Mouse (Mus musculus) lung, embryonic 16.5 days (tissue): Measurements from ENCODE around the gene Hoxa4. TPM values are rescaled to one million over a fixed set of nuclear protein-coding genes. Genes with fewer than 3 reads are reported as not detected.

Source experiments
- ATAC-seq: fragments of 200-750 bp; cut with Nextera tagmentation; 2 replicates; pipeline ENCODE4 v1.8.0; 2017; ENCODE audit warnings: low read depth, mild to moderate bottlenecking, moderate library complexity
- H3K27ac ChIP-seq: fragments of 300-500 bp; sonication (generic); 2 replicates; pipeline ENCODE4 v1.5.1; 2014; ENCODE audit warnings: mild to moderate bottlenecking, control low read depth, low read length
- H3K27me3 ChIP-seq: fragments of 300-500 bp; sonication (generic); 2 replicates; pipeline ENCODE4 v1.6.1; 2014; ENCODE audit warnings: low read depth, low read length, mixed read lengths; ENCODE audit not compliant: control insufficient read depth, insufficient read depth
- H3K36me3 ChIP-seq: fragments of 300-500 bp; sonication (generic); 2 replicates; pipeline ENCODE4 v1.6.1; 2014; ENCODE audit warnings: low read length; ENCODE audit not compliant: control insufficient read depth, insufficient read depth
- H3K4me1 ChIP-seq: fragments of 300-500 bp; sonication (generic); replicated peaks from 2 replicates; pipeline ENCODE4 v1.6.1; 2014; ENCODE audit warnings: low read length, mixed read lengths; ENCODE audit not compliant: control insufficient read depth, insufficient read depth
- H3K4me2 ChIP-seq: fragments of 300-500 bp; sonication (generic); 2 replicates; pipeline ENCODE4 v1.6.1; 2014; ENCODE audit warnings: low read depth, low read length, control low read depth
- H3K4me3 ChIP-seq: fragments of 300-500 bp; sonication (generic); 2 replicates; pipeline ENCODE4 v1.5.1; 2014; ENCODE audit warnings: mild to moderate bottlenecking, low read length, control low read depth
- H3K9ac ChIP-seq: fragments of 300-500 bp; sonication (generic); 2 replicates; pipeline ENCODE4 v1.6.1; 2014; ENCODE audit warnings: low read length, control low read depth
- H3K9me3 ChIP-seq: fragments of 300-500 bp; sonication (generic); 2 replicates; pipeline ENCODE4 v1.6.1; 2016; ENCODE audit warnings: low read length; ENCODE audit not compliant: control insufficient read depth
- WGBS: fragments of 180-500 bp; shearing (Covaris S2); extraction: QIAGEN DNeasy Blood & Tissue Kit; methylation state at CpG from one replicate; pipeline ENCODE4 v1.1.7; 2014; 5-methylcytosine and 5-hydroxymethylcytosine counted together
- polyA plus RNA-seq: library from polyadenylated mRNA; unstranded; fragments of >200 nt; fragmentation: Nextera tagmentation; extraction: Ambion mirVana; gene quantifications from 2 replicates; pipeline ENCODE4 v1.2.1, GENCODE M21; 2015

Gene Hoxa4
- polyA plus RNA-seq, 1 experiment from 2014 or later = 2.4 TPM

GRCm38 (mm10) chr6:52229558-52230416 lies 38.2 kb upstream of the Hoxa4 start:
- no peak overlapping the region for H3K27ac ChIP-seq
- no peak overlapping the region for H3K4me3 ChIP-seq
- H3K9me3 ChIP-seq = no peaks in the 10 kb centered on the region
- no peaks in the 10 kb centered on the region for H3K36me3 ChIP-seq
- H3K9ac ChIP-seq = no peak overlapping the region
- peaks cover 10% of the 10 kb centered on the region for H3K4me1 ChIP-seq
- H3K27me3 ChIP-seq = peaks cover 91% of the 10 kb centered on the region
- no peak; the same call in 1 of the 2 replicates for ATAC-seq
- no peak overlapping the region for H3K4me2 ChIP-seq
- 3% methylated on average over 44 of the region's 44 CpGs for WGBS

- Histone ChIP-seq H3K4me2 (no peak overlapping the region), H3K9ac (no peak overlapping the region), H3K4me3 (no peak overlapping the region), H3K9me3 (no peaks in the 10 kb centered on the region), H3K27ac (no peak overlapping the region), H3K27me3 (peaks cover 91% of the 10 kb centered on the region), H3K4me1 (peaks cover 10% of the 10 kb centered on the region), H3K36me3 (no peaks in the 10 kb centered on the region)
- WGBS = 2% methylated on average over 38 of the region's 38 CpGs
- ATAC-seq = no peak
Measured at GRCm38 (mm10) chr6:52228475-52229465, 37.2 kb upstream of the Hoxa4 start.

- Histone ChIP-seq H3K4me1 (peaks cover 10% of the 10 kb centered on the region), H3K4me3 (no peak overlapping the region), H3K27me3 (peaks cover 92% of the 10 kb centered on the region), H3K27ac (no peak overlapping the region), H3K9ac (no peak overlapping the region), H3K4me2 (no peak overlapping the region), H3K9me3 (no peaks in the 10 kb centered on the region), H3K36me3 (no peaks in the 10 kb centered on the region)
- no peak for ATAC-seq
- whole genome bisulfite sequencing = 5% methylated on average over 11 of the region's 11 CpGs
Measured at GRCm38 (mm10) chr6:52227470-52228222, 36.1 kb upstream of the Hoxa4 start.

- Histone ChIP-seq H3K4me2 (no peak overlapping the region), H3K4me1 (peaks cover 10% of the 10 kb centered on the region), H3K4me3 (no peak overlapping the region), H3K9me3 (no peaks in the 10 kb centered on the region), H3K9ac (no peak overlapping the region), H3K27ac (no peak overlapping the region), H3K36me3 (no peaks in the 10 kb centered on the region), H3K27me3 (peaks cover 92% of the 10 kb centered on the region)
- no peak for ATAC-seq
- WGBS = 3% methylated on average over 26 of the region's 26 CpGs
Measured at GRCm38 (mm10) chr6:52226569-52227257, 35.2 kb upstream of the Hoxa4 start.

GRCm38 (mm10) chr6:52225612-52226568 lies 34.3 kb upstream of the Hoxa4 start:
- Histone ChIP-seq H3K9ac (no peak overlapping the region), H3K4me3 (peak overlapping the region; percentile 19), H3K36me3 (no peaks in the 10 kb centered on the region), H3K4me1 (peaks cover 10% of the 10 kb centered on the region), H3K4me2 (peak overlapping the region; percentile 32), H3K9me3 (no peaks in the 10 kb centered on the region), H3K27me3 (peaks cover 95% of the 10 kb centered on the region), H3K27ac (no peak overlapping the region)
- no peak for ATAC-seq
- 3% methylated on average over 69 of the region's 69 CpGs for WGBS

GRCm38 (mm10) chr6:52224895-52225611 lies 33.5 kb upstream of the Hoxa4 start:
- WGBS = 2% methylated on average over 36 of the region's 36 CpGs
- peaks cover 7% of the 10 kb centered on the region for H3K4me1 ChIP-seq
- no peaks in the 10 kb centered on the region for H3K9me3 ChIP-seq
- no peak overlapping the region for H3K9ac ChIP-seq
- H3K4me2 ChIP-seq = no peak overlapping the region
- no peak for ATAC-seq
- H3K27ac ChIP-seq = no peak overlapping the region
- H3K27me3 ChIP-seq = peaks cover 92% of the 10 kb centered on the region
- H3K36me3 ChIP-seq = no peaks in the 10 kb centered on the region
- H3K4me3 ChIP-seq = peak overlapping the region; percentile 19; the same call in 1 of the 2 replicates

- H3K27ac ChIP-seq = no peak overlapping the region
- H3K4me2 ChIP-seq = no peak overlapping the region
- H3K4me3 ChIP-seq = no peak overlapping the region
- H3K27me3 ChIP-seq = peaks cover 92% of the 10 kb centered on the region
- H3K36me3 ChIP-seq = no peaks in the 10 kb centered on the region
- peaks cover 7% of the 10 kb centered on the region for H3K4me1 ChIP-seq
- H3K9me3 ChIP-seq = no peaks in the 10 kb centered on the region
- WGBS = 17% methylated on average over 24 of the region's 24 CpGs
- ATAC-seq = no peak
- H3K9ac ChIP-seq = no peak overlapping the region
Measured at GRCm38 (mm10) chr6:52223939-52224760, 32.6 kb upstream of the Hoxa4 start.
